Mouse (Mus musculus) limb, embryonic 10.5 days (tissue): ENCODE data around the gene Cttnbp2nl. TPM values are rescaled to one million over a fixed set of nuclear protein-coding genes. Genes with fewer than 3 reads are reported as not detected.
A peak's percentile ranks its signal among the peaks of the same experiment; 100 is the strongest.

ENCODE experiments used
- DNase-seq: peaks from one replicate; pipeline ENCODE4 v3.0.0-alpha.2; 2017; ENCODE audit warnings: low spot score
- H3K27ac ChIP-seq: fragments of 300-500 bp; sonication (generic); 2 replicates; pipeline ENCODE4 v1.5.1; 2016; ENCODE audit warnings: mild to moderate bottlenecking
- H3K27me3 ChIP-seq: fragments of 300-500 bp; sonication (generic); 2 replicates; pipeline ENCODE4 v1.6.1; 2016; ENCODE audit warnings: low read depth, mild to moderate bottlenecking; ENCODE audit not compliant: poor library complexity, severe bottlenecking
- H3K36me3 ChIP-seq: fragments of 300-500 bp; sonication (generic); 2 replicates; pipeline ENCODE4 v1.6.1; 2016; ENCODE audit warnings: mild to moderate bottlenecking, moderate library complexity
- H3K4me1 ChIP-seq: fragments of 300-500 bp; sonication (generic); 2 replicates; pipeline ENCODE4 v1.6.1; 2016
- H3K4me3 ChIP-seq: fragments of 300-500 bp; sonication (generic); 2 replicates; pipeline ENCODE4 v1.5.1; 2016; ENCODE audit warnings: mild to moderate bottlenecking, moderate library complexity
- H3K9me3 ChIP-seq: fragments of 300-500 bp; sonication (generic); replicated peaks from 2 replicates; pipeline ENCODE4 v1.6.1; 2016; ENCODE audit warnings: mild to moderate bottlenecking
- WGBS: fragments of 180-500 bp; shearing (Covaris S2); methylation state at CpG from one replicate; pipeline ENCODE4 v1.1.7; 2016; 5-methylcytosine and 5-hydroxymethylcytosine counted together
- polyA plus RNA-seq: library from polyadenylated mRNA; unstranded; fragments of >200 nt; fragmentation: Nextera tagmentation; extraction: Ambion mirVana; gene quantifications from 2 replicates; pipeline ENCODE4 v1.2.1, GENCODE M21; 2016

The Cttnbp2nl gene
- polyA plus RNA-seq, 1 experiment from 2014 or later: 50.1 TPM

DNA sequence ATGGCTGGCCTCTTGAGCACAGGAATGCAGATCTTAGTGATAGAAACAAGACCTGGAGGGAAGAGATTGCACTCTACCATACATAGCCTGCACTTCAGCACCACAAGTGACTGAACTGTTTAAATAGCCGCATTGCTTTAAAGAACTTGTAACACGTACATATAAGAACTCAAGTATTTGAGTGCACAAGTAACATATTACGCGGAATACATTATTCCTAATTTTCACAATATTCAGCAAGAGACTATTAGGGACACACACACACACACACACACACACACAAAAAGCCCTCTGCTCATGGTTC is 704 bp upstream of the Cttnbp2nl start:
- no peaks in the 10 kb centered on the region for H3K9me3 ChIP-seq
- no peak for DNase-seq
- peaks cover 4% of the 10 kb centered on the region; the same call in 1 of the 2 replicates for H3K36me3 ChIP-seq
- peak overlapping the region; percentile 93 for H3K27ac ChIP-seq
- no peaks in the 10 kb centered on the region for H3K27me3 ChIP-seq
- WGBS: 71% methylated on average over 4 of the region's 4 CpGs
- H3K4me3 ChIP-seq: peak overlapping the region; percentile 89
- peaks cover 35% of the 10 kb centered on the region for H3K4me1 ChIP-seq

DNA sequence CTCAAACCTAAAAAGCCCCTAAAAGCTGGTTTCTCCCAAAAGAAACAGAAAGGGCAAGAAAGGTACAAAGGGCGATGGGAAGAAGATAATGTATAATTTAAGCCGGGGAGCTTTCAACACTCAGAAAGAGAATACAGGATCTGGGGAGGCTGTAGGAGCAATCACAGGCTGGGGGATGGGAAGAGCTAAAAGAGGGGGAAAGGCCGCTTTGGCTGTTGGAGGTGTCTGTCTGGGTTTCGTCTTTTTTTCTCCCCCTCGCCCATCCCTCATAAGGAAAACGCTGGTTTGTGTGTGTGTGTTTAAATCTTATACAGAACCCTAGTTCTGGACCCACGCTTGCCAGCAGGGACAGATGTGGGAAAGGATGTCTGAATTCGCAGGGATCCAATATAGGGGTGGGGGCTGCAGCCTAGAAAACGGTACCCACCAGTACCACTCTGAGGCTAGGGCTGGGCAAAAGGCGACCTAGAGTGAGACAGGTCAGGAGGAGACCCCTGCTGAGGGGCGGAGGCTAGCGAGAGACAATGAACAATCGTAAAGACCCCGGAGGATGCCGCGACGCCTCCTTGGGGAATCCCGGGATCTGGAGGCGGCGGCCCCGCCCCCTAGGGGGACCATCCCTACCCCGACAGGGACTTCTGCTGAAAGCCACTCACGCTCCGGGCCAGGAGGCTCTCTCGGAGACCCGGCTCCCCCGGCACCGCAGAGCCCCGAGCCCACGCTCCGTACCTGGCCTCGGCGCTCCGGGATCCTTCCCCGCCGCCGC is 592 bp downstream of the Cttnbp2nl start:
- DNase-seq: no peak
- H3K36me3 ChIP-seq: peaks cover 4% of the 10 kb centered on the region; the same call in 1 of the 2 replicates
- no peaks in the 10 kb centered on the region for H3K9me3 ChIP-seq
- H3K27ac ChIP-seq: peak overlapping the region; percentile 93
- WGBS: under 1% methylated on average over 34 of the region's 37 CpGs
- H3K4me3 ChIP-seq: peak overlapping the region; percentile 89
- H3K4me1 ChIP-seq: peaks cover 42% of the 10 kb centered on the region
- no peaks in the 10 kb centered on the region for H3K27me3 ChIP-seq

DNA sequence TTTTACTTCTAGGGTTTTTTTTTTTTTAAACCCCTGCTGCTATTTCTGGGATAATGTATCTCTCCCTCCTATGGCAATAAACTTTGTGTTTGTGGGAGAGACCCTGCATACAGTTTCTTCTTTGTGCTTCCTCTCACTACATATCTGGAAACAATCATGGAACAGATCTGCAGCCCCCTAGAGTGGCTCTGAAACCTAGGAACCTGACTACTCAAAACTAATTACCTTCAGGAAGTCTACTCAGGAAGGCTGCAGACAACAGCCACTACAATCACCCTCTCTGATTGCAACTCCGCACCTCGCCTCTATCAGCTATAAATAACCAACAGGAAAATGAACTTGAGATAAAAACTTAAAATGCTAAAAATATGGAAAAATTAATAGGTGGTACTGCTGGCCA is 1.8 kb downstream of the Cttnbp2nl start:
- peak overlapping the region; percentile 89 for H3K4me3 ChIP-seq
- no peaks in the 10 kb centered on the region for H3K27me3 ChIP-seq
- H3K36me3 ChIP-seq: peaks cover 9% of the 10 kb centered on the region
- H3K27ac ChIP-seq: peak overlapping the region; percentile 93; the same call in 1 of the 2 replicates
- no peak for DNase-seq
- H3K9me3 ChIP-seq: no peaks in the 10 kb centered on the region
- WGBS: 26% methylated on average over 2 of the region's 2 CpGs
- H3K4me1 ChIP-seq: peaks cover 42% of the 10 kb centered on the region

DNA sequence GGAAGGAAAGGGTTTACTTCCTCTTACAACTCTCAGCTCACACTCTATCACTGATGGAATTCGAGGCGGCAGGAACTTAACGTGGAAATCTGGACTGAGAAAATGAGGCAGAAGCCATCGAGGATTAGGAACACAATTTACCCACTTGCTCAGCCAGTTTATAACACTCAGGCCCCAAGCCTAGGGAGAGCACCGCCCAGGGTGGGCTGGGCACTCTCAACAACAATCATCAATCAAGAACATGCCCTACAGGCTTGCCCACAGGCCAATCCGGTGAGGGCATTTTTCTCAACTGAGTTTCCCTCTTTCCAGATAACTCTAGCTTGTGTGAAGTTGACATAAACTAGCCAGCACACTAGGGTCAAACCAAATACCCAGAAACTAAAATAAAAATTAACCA is 3.1 kb downstream of the Cttnbp2nl start:
- Histone ChIP-seq H3K9me3 (no peaks in the 10 kb centered on the region), H3K4me3 (no peak overlapping the region), H3K4me1 (peaks cover 42% of the 10 kb centered on the region), H3K27me3 (no peaks in the 10 kb centered on the region), H3K27ac (no peak overlapping the region), H3K36me3 (peaks cover 19% of the 10 kb centered on the region)
- WGBS: 87% methylated on average over 6 of the region's 6 CpGs
- DNase-seq: no peak

DNA sequence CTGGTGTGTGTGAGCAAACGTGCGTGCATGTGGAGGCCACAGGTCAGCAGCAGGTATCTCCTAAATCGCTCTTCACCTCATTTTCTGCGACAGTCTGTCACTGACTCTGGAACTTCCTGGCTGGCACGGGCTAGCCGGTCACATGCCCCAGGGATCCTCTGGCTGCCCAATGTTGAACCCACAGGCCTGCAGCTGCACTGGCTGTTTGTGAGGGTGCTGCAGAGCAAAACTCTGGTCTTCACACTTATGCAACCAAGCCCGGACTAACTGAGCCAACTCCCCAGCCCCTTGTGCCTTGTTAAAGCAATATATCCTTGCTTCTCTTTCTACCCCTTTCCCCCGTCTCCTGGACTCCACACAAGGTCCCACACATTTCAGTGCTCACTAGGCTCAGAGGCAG is 5.3 kb downstream of the Cttnbp2nl start:
- H3K36me3 ChIP-seq: peaks cover 23% of the 10 kb centered on the region
- no peak for DNase-seq
- H3K4me3 ChIP-seq: no peak overlapping the region
- 48% methylated on average over 8 of the region's 8 CpGs for WGBS
- H3K9me3 ChIP-seq: no peaks in the 10 kb centered on the region
- H3K27ac ChIP-seq: peak overlapping the region; percentile 51; the same call in 1 of the 2 replicates
- no peaks in the 10 kb centered on the region for H3K27me3 ChIP-seq
- H3K4me1 ChIP-seq: peaks cover 37% of the 10 kb centered on the region

DNA sequence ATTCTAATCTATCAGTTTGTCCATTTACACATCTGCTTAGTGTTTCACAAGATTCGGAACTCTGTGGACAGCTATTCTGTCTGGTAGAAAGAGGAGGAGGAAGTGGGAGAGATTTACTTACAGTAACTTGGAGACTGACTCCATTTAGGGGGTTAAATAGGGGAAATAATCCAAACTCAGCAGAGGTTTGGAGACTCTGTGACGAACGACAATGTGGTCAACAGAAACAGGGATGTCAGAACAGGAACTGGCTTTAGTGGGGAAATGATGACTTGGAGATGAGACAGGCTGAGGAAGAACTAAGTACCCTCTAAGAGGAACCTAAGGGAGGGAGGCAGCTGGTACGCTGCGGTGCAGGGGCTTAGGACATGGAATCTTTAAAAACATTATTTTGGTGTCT is 6.1 kb downstream of the Cttnbp2nl start:
- Histone ChIP-seq H3K4me3 (no peak overlapping the region), H3K27ac (no peak overlapping the region), H3K9me3 (no peaks in the 10 kb centered on the region), H3K36me3 (peaks cover 23% of the 10 kb centered on the region), H3K4me1 (peaks cover 38% of the 10 kb centered on the region), H3K27me3 (no peaks in the 10 kb centered on the region)
- WGBS: 79% methylated on average over 5 of the region's 5 CpGs
- no peak for DNase-seq

DNA sequence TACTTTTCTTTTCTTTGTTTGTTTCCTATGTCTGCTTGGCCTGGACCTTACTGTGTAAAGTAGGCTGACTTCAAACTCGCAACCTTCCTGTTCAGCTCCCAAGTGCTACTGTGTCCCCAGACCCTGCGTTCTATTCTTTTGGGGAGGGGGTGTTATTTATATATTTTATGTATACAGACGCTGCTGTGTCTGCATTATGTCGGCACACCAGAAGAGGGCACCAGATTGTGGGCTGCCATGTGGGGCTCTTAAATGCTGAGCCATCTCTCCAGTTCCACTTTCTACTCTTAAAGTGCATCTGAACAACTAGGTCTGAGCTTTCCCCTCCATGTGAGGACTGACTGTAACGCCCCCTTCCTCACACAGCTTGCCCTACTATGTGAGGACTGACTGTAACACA is 9.2 kb downstream of the Cttnbp2nl start:
- H3K4me1 ChIP-seq: peaks cover 39% of the 10 kb centered on the region
- no peak overlapping the region for H3K4me3 ChIP-seq
- no peaks in the 10 kb centered on the region for H3K27me3 ChIP-seq
- 90% methylated on average over 5 of the region's 5 CpGs for WGBS
- no peak for DNase-seq
- H3K9me3 ChIP-seq: no peaks in the 10 kb centered on the region
- H3K27ac ChIP-seq: no peak overlapping the region
- H3K36me3 ChIP-seq: peaks cover 29% of the 10 kb centered on the region

DNA sequence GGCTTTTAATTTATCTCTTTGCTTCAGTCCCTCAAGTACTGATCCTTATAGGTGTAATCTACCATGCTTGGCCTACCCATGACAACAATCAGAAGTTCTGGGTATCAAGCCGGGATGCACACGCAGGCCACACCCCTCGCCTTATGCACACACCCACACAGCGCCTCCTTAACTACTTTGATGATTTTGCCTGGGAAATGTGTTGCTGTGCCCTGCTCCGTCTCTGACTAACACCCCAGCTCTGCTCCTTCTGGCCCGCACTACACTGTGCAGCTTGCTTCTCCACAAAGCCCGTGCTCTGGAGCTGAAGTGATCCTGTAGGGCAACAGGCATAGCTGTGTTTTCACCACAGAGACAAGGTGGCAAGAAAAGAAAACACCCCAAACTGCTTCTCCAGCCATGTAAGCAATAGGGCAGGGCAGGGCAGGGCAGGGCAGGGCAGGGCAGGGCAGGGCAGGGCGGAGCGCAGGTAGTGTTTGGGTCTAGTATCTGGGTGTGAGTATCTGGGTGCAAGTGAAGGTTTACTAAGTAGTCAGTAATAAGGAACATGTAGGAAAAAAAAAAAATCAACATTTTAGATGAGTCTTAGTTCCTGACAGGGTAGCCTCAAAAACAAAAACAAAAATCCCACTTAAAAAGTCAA is 11.8 kb downstream of the Cttnbp2nl start:
- Histone ChIP-seq H3K27me3 (no peaks in the 10 kb centered on the region), H3K36me3 (peaks cover 49% of the 10 kb centered on the region), H3K27ac (no peak overlapping the region), H3K4me1 (peaks cover 27% of the 10 kb centered on the region), H3K4me3 (no peak overlapping the region), H3K9me3 (no peaks in the 10 kb centered on the region)
- DNase-seq: no peak
- 94% methylated on average over 9 of the region's 9 CpGs for WGBS

DNA sequence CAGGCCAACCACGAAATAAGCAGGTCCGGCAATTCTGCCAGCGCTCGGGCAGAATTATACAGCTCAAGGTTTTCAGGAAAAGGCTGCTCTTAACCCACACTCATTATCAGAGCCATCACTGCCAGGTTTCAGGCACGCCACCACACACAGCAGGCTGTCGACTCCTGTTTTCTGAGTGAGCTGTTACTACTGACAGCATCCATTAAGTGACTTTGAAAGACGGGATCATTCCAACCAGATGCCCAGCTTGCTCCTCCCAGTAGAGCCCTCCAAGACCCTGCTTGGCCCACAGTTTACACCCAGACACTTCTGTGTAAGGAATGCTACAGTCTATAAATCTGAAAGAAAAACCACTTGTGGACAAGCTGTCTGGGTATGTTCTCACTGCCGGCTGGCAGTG is 12.9 kb downstream of the Cttnbp2nl start:
- H3K4me1 ChIP-seq: peaks cover 27% of the 10 kb centered on the region

DNA sequence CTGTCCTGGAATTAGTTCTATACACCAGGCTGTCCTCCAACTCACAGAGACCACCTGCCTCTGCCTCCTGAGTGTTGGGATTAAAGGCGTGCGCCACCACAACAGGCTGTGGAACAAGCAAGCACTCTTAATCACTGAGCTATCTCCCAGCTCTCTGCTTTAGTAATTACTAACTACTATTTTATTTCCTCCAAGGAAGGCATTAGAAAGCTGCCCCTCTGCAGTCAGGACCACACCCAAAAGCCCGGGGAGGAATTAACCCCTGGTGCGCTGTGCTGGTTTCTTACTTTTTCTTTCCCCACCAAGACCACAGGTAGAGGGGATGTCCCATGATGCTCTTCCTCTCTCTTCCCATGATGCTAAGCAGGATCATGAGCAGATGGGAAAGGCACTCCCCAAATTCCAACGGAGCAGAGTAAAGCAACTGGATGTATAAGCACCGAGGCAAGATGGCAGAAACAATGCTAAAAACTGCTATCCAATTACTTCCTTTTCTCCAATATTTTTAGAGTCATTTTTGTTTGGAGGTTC is 15.6 kb downstream of the Cttnbp2nl start:
- Histone ChIP-seq H3K27me3 (no peaks in the 10 kb centered on the region), H3K4me1 (peaks cover 24% of the 10 kb centered on the region), H3K9me3 (no peaks in the 10 kb centered on the region), H3K36me3 (peaks cover 74% of the 10 kb centered on the region), H3K27ac (no peak overlapping the region), H3K4me3 (no peak overlapping the region)
- DNase-seq: no peak
- WGBS: 89% methylated on average over 6 of the region's 6 CpGs

More for the DNA sequence above, 12.9 kb downstream of the Cttnbp2nl start:
- Histone ChIP-seq H3K4me3 (no peak overlapping the region), H3K27ac (no peak overlapping the region), H3K27me3 (no peaks in the 10 kb centered on the region), H3K36me3 (peaks cover 51% of the 10 kb centered on the region), H3K9me3 (no peaks in the 10 kb centered on the region)
- WGBS: 26% methylated on average over 8 of the region's 8 CpGs
- DNase-seq: peak; percentile 57

DNA sequence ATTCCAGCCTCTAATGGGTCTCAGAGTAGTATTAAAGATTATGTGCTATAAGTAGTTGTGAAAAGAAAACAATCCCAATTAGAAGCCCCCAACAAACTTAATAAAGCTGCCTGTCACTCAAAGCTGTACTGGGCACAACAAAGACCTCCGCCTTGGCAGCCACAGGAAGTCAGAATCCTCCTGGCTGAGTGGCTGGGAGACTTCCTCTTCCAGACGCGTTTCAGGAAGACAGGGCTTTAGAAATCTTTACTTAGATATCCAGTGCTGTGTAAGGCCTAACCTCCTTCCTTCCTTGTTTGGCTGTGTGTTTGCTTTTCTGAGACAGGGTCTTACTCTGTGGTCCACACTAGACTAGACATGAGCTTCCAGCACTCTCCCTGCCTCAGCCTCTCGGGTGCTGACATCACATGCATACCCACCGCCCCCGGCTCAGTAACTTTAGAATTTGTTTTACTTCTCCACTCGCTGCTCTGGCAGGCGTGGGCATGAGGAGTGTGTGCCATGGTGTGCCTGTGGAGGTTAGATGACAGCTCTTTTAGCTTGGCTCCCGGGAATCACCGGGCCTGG is 16.6 kb downstream of the Cttnbp2nl start:
- WGBS: 86% methylated on average over 10 of the region's 10 CpGs
- no peak overlapping the region for H3K27ac ChIP-seq
- H3K9me3 ChIP-seq: no peaks in the 10 kb centered on the region
- H3K4me1 ChIP-seq: peaks cover 19% of the 10 kb centered on the region
- no peak for DNase-seq
- peaks cover 83% of the 10 kb centered on the region for H3K36me3 ChIP-seq
- H3K4me3 ChIP-seq: no peak overlapping the region
- H3K27me3 ChIP-seq: no peaks in the 10 kb centered on the region

DNA sequence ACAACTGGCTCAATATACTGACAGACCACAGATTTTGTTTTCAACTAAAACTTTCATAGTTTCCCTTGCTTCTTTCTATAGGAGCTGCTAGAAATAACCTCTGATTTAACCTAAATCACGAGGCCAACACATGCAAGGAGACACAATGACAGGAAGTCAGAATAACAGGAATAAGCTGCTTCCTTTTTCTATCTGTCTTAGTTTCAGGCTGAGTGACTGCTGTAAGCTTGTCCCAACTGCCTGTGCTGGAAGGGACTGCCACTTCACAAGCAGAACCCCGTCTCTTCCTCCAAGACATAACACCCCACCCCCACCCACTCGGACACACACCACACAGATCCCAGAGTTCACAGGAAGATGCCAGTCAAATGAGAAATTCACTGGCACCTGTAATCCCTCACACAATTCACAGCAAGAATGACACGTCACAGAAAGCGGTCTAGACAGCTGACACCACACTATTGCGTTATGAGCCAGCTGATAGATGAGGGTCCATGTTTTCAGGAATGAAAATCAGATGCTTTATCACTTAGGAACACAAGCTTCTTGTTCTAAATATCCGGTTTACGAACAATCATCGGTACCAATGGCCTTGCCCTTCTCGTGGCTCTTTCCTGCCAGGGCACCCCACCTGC is 29.5 kb downstream of the Cttnbp2nl start:
- no peak for DNase-seq
- H3K9me3 ChIP-seq: no peaks in the 10 kb centered on the region
- H3K4me3 ChIP-seq: no peak overlapping the region
- 87% methylated on average over 10 of the region's 10 CpGs for WGBS
- H3K27ac ChIP-seq: no peak overlapping the region
- peaks cover 69% of the 10 kb centered on the region for H3K36me3 ChIP-seq
- H3K27me3 ChIP-seq: no peaks in the 10 kb centered on the region
- H3K4me1 ChIP-seq: peaks cover 15% of the 10 kb centered on the region; the same call in 1 of the 2 replicates
